Mouse (Mus musculus) C2C12 (cell line): Measurements from ENCODE around the gene Fbn1.

ENCODE experiments used
- CEBPB ChIP-seq: IDR thresholded peaks from one replicate; pipeline ENCODE4 v1.6.1; 2011; ENCODE audit warnings: low read depth, mild to moderate bottlenecking, control low read depth, moderate library complexity
- MAX ChIP-seq: IDR thresholded peaks from one replicate; pipeline ENCODE4 v1.6.1; 2011; ENCODE audit warnings: mild to moderate bottlenecking, control low read depth
- USF1 ChIP-seq: IDR thresholded peaks from one replicate; pipeline ENCODE4 v1.6.1; 2011; ENCODE audit warnings: low read depth, mild to moderate bottlenecking, control low read depth, moderate library complexity

GRCm38 (mm10) chr2:125484910-125485309, 22.9 kb downstream of the Fbn1 start:
- TF ChIP-seq MAX (peak; percentile 34), CEBPB (no peak), USF1 (no peak)
